Mouse (Mus musculus) brain, embryonic 14.5 days (tissue): Measurements from ENCODE around the gene Xpo4.

Source experiments
- CTCF ChIP-seq: fragments of 200-500 bp; IDR thresholded peaks from 2 replicates; pipeline ENCODE4 v1.5.1; 2012; ENCODE audit warnings: inconsistent platforms, mild to moderate bottlenecking, moderate library complexity, borderline replicate concordance; ENCODE audit not compliant: insufficient read depth, insufficient read length; ENCODE audit errors: extremely low read depth
- POLR2A ChIP-seq: fragments of 200-500 bp; IDR thresholded peaks from 2 replicates; pipeline ENCODE4 v1.6.1; 2012; ENCODE audit warnings: mild to moderate bottlenecking, inconsistent platforms, borderline replicate concordance; ENCODE audit not compliant: poor library complexity, insufficient read depth, insufficient read length, severe bottlenecking; ENCODE audit errors: extremely low read depth

DNA sequence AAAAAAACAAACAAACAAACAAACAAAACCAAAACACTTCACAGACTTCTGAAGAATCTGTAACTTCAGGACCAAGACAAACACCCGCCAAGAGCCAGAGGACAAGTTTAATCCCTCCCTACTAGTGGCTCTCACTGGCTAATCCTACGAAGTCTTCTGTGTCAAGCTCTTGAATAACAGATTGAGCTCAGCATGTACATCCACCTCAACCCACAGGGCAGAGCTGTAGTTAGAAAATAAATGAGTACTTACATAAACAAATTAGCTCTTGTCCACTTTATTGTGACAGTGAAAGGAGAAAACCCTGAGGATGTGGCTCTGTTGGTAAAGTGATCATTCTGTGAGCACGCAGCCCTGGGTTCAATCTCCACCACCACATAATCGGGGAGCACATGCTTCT lies 43.5 kb downstream of the Xpo4 start:
- no peak for TF ChIP-seq POLR2A
- TF ChIP-seq CTCF: no peak
